Mouse (Mus musculus) MEL (cell line): ENCODE data around the gene Slc25a18. TPM values are rescaled to one million over a fixed set of nuclear protein-coding genes. Genes with fewer than 3 reads are reported as not detected.

Source experiments
- DNase-seq: peaks from one replicate; pipeline ENCODE4 v3.0.0; 2011; ENCODE audit warnings: low read depth, low spot score
- H3K27ac ChIP-seq: 2 replicates; pipeline ENCODE4 v1.5.1; 2012; ENCODE audit warnings: low read depth, mild to moderate bottlenecking, control low read depth, low read length, moderate library complexity; ENCODE audit not compliant: control insufficient read depth
- H3K27me3 ChIP-seq, 2 experiments: fragments of 150-350 bp in 1 of 2; sonication (generic) in 1 of 2; 2 replicates each; pipeline ENCODE4 v1.6.1; 2012; ENCODE audit warnings: low read length in 2 of 2, mild to moderate bottlenecking in 2 of 2, improper control_type of control experiment in 1 of 2, moderate library complexity in 1 of 2; ENCODE audit not compliant: insufficient read depth in 2 of 2, control insufficient read depth in 1 of 2
- H3K36me3 ChIP-seq, 2 experiments: 2 replicates each; pipeline ENCODE4 v1.6.1; 2012 to 2014; ENCODE audit warnings: low read length in 2 of 2, improper control_type of control experiment in 1 of 2, inconsistent platforms in 1 of 2, mild to moderate bottlenecking in 1 of 2; ENCODE audit not compliant: insufficient read depth in 2 of 2, control insufficient read depth in 1 of 2
- H3K4me1 ChIP-seq, 2 experiments: fragments of 150-350 bp in 1 of 2; sonication (generic) in 1 of 2; 2 replicates each; pipeline ENCODE4 v1.6.1; 2012; ENCODE audit warnings: low read length in 2 of 2, improper control_type of control experiment in 1 of 2, mild to moderate bottlenecking in 1 of 2; ENCODE audit not compliant: insufficient read depth in 2 of 2, control insufficient read depth in 1 of 2
- H3K4me3 ChIP-seq, 2 experiments: fragments of 150-350 bp in 1 of 2; sonication (generic) in 1 of 2; 2 replicates each; pipeline ENCODE4 v1.5.1; 2012; ENCODE audit warnings: low read depth in 2 of 2, low read length in 2 of 2, mild to moderate bottlenecking in 2 of 2, moderate library complexity in 2 of 2, control low read depth in 1 of 2, improper control_type of control experiment in 1 of 2; ENCODE audit not compliant: control insufficient read depth in 1 of 2, insufficient read depth in 1 of 2
- H3K79me2 ChIP-seq: 2 replicates; pipeline ENCODE4 v1.6.1; 2012; ENCODE audit warnings: mild to moderate bottlenecking, low read length, moderate library complexity; ENCODE audit not compliant: control insufficient read depth, poor library complexity, insufficient read depth
- H3K9ac ChIP-seq: 2 replicates; pipeline ENCODE4 v1.6.1; 2012; ENCODE audit warnings: low read depth, mild to moderate bottlenecking, control low read depth, low read length, moderate library complexity; ENCODE audit not compliant: control insufficient read depth, poor library complexity, severe bottlenecking
- H3K9me3 ChIP-seq: fragments of 150-350 bp; sonication (generic); replicated peaks from 2 replicates; pipeline ENCODE4 v1.6.1; 2012; ENCODE audit warnings: mild to moderate bottlenecking, low read length, improper control_type of control experiment, moderate library complexity; ENCODE audit not compliant: insufficient read depth
- CHD2 ChIP-seq: IDR thresholded peaks from 2 replicates; pipeline ENCODE4 v1.6.1; 2011; ENCODE audit warnings: low read length, improper control_type of control experiment
- E2F4 ChIP-seq: IDR thresholded peaks from 2 replicates; pipeline ENCODE4 v1.6.1; 2011; ENCODE audit warnings: low read depth, low read length, improper control_type of control experiment, borderline replicate concordance
- EP300 ChIP-seq, 2 experiments: IDR thresholded peaks; 2 replicates each; pipeline ENCODE4 v1.6.1; 2011; ENCODE audit warnings: improper control_type of control experiment in 2 of 2, low read length in 2 of 2, low read depth in 1 of 2, mild to moderate bottlenecking in 1 of 2
- ETS1 ChIP-seq: IDR thresholded peaks from 2 replicates; pipeline ENCODE4 v1.6.1; 2012; ENCODE audit warnings: low read depth, mild to moderate bottlenecking, inconsistent platforms, low read length, improper control_type of control experiment, moderate library complexity
- JUND ChIP-seq: IDR thresholded peaks from 2 replicates; pipeline ENCODE4 v1.6.1; 2011; ENCODE audit warnings: low read depth, mild to moderate bottlenecking, improper control_type of control experiment, low read length
- MAX ChIP-seq: IDR thresholded peaks from 2 replicates; pipeline ENCODE4 v1.6.1; 2011; ENCODE audit warnings: low read length, improper control_type of control experiment
- MAZ ChIP-seq: IDR thresholded peaks from 2 replicates; pipeline ENCODE4 v1.6.1; 2012; ENCODE audit warnings: low read depth, mild to moderate bottlenecking, inconsistent platforms, low read length, improper control_type of control experiment
- MXI1 ChIP-seq: IDR thresholded peaks from 2 replicates; pipeline ENCODE4 v1.6.1; 2011; ENCODE audit warnings: mild to moderate bottlenecking, low read depth, low read length, improper control_type of control experiment
- MYB ChIP-seq: IDR thresholded peaks from 2 replicates; pipeline ENCODE4 v1.6.1; 2011; ENCODE audit warnings: mild to moderate bottlenecking, low read depth, low read length, improper control_type of control experiment
- MYC ChIP-seq: IDR thresholded peaks from 2 replicates; pipeline ENCODE4 v1.6.1; 2011; ENCODE audit warnings: low read depth, mild to moderate bottlenecking, low read length, improper control_type of control experiment, moderate library complexity
- NELFE ChIP-seq: IDR thresholded peaks from 2 replicates; pipeline ENCODE4 v1.6.1; 2011; ENCODE audit warnings: low read depth, low read length, improper control_type of control experiment
- NRF1 ChIP-seq: IDR thresholded peaks from 2 replicates; pipeline ENCODE4 v1.6.1; 2014; ENCODE audit warnings: low read depth, mild to moderate bottlenecking, inconsistent platforms, low read length, improper control_type of control experiment, moderate library complexity; ENCODE audit not compliant: poor library complexity, insufficient read depth, severe bottlenecking
- POLR2AphosphoS2 ChIP-seq: IDR thresholded peaks from 2 replicates; pipeline ENCODE4 v1.6.1; 2011; ENCODE audit warnings: low read length, improper control_type of control experiment
- POLR2AphosphoS5 ChIP-seq: IDR thresholded peaks from 2 replicates; pipeline ENCODE4 v1.6.1; 2012; ENCODE audit warnings: low read depth, borderline replicate concordance, mild to moderate bottlenecking, inconsistent platforms, low read length, moderate library complexity, mixed read lengths
- RAD21 ChIP-seq: IDR thresholded peaks from 2 replicates; pipeline ENCODE4 v1.6.1; 2011; ENCODE audit warnings: mild to moderate bottlenecking, low read depth, low read length, improper control_type of control experiment
- RCOR1 ChIP-seq: IDR thresholded peaks from 2 replicates; pipeline ENCODE4 v1.6.1; 2012; ENCODE audit warnings: low read depth, mild to moderate bottlenecking, inconsistent platforms, low read length, improper control_type of control experiment
- SIN3A ChIP-seq: IDR thresholded peaks from 2 replicates; pipeline ENCODE4 v1.6.1; 2012; ENCODE audit warnings: low read length, improper control_type of control experiment, inconsistent platforms
- SMC3 ChIP-seq: IDR thresholded peaks from 2 replicates; pipeline ENCODE4 v1.6.1; 2011; ENCODE audit warnings: low read depth, low read length, improper control_type of control experiment
- TAL1 ChIP-seq: IDR thresholded peaks from 2 replicates; pipeline ENCODE4 v1.6.1; 2012; ENCODE audit warnings: mild to moderate bottlenecking, inconsistent platforms, low read length, moderate library complexity, mixed read lengths
- TBP ChIP-seq: IDR thresholded peaks from 2 replicates; pipeline ENCODE4 v1.8.0; 2011; ENCODE audit warnings: low read depth, low read length, improper control_type of control experiment
- TCF12 ChIP-seq: IDR thresholded peaks from 2 replicates; pipeline ENCODE4 v1.6.1; 2014; ENCODE audit warnings: low read depth, mild to moderate bottlenecking, inconsistent platforms, low read length, improper control_type of control experiment, moderate library complexity
- USF1 ChIP-seq: IDR thresholded peaks from 2 replicates; pipeline ENCODE4 v1.6.1; 2014; ENCODE audit warnings: low read depth, mild to moderate bottlenecking, inconsistent platforms, low read length, improper control_type of control experiment, moderate library complexity
- USF2 ChIP-seq, 2 experiments: IDR thresholded peaks; 2 replicates each; pipeline ENCODE4 v1.6.1; 2011 to 2012; ENCODE audit warnings: improper control_type of control experiment in 2 of 2, low read length in 2 of 2, borderline replicate concordance in 1 of 2, inconsistent platforms in 1 of 2, low read depth in 1 of 2, mild to moderate bottlenecking in 1 of 2; ENCODE audit not compliant: insufficient read depth in 1 of 2
- ZKSCAN1 ChIP-seq: IDR thresholded peaks from 2 replicates; pipeline ENCODE4 v1.6.1; 2012; ENCODE audit warnings: low read depth, mild to moderate bottlenecking, inconsistent platforms, low read length, improper control_type of control experiment, moderate library complexity
- ZMIZ1 ChIP-seq: IDR thresholded peaks from 2 replicates; pipeline ENCODE4 v1.6.1; 2012; ENCODE audit warnings: low read depth, mild to moderate bottlenecking, inconsistent platforms, low read length, improper control_type of control experiment, moderate library complexity
- polyA plus RNA-seq, 2 experiments: library from polyadenylated mRNA; stranded (reverse) in 1 of 2; unstranded in 1 of 2; fragments of >175 nt in 1 of 2; fragments of >200 nt in 1 of 2; gene quantifications; 2 replicates each; pipeline versions ENCODE4 v1.2.1 to v1.2.4; 2012; ENCODE audit warnings: low replicate concordance in 2 of 2, low read depth in 1 of 2; ENCODE audit not compliant: insufficient read length in 2 of 2, insufficient read depth in 1 of 2, missing spikeins in 1 of 2
- total RNA-seq: library from RNA; depleted of rRNA; stranded (reverse); fragments of 300-350 nt; gene quantifications from 2 replicates; pipeline ENCODE4 v1.2.3, GENCODE M21; 2012

The Slc25a18 gene
- total and polyA plus RNA-seq, 3 experiments = 0.12 to 0.57 TPM; not detected in 1

GRCm38 (mm10) chr6:120772025-120772424, 1.4 kb upstream of the Slc25a18 start:
- no peak overlapping the region for H3K4me3 ChIP-seq
- no peak overlapping the region for H3K9ac ChIP-seq
- TF ChIP-seq TCF12 = no peak
- no peak for TF ChIP-seq TBP
- no peak for TF ChIP-seq POLR2AphosphoS5
- no peak for TF ChIP-seq ZMIZ1
- TF ChIP-seq MAZ = no peak
- TF ChIP-seq SMC3 = no peak
- TF ChIP-seq E2F4 = no peak
- TF ChIP-seq POLR2AphosphoS2 = no peak
- TF ChIP-seq USF2 (IDR thresholded peaks at IDR 0.05; ENCODE audit: borderline replicate concordance in 1 of 2, insufficient read depth in 1 of 2, low read depth in 1 of 2, low read length in 2 of 2) = no peak
- no peak for TF ChIP-seq ZKSCAN1
- no peak for TF ChIP-seq NRF1
- no peak for TF ChIP-seq USF1
- TF ChIP-seq SIN3A = no peak
- no peak for TF ChIP-seq MAX
- TF ChIP-seq TAL1 = no peak
- TF ChIP-seq EP300 (IDR thresholded peaks at IDR 0.05; ENCODE audit: low read depth in 1 of 2, low read length in 2 of 2) = no peak
- TF ChIP-seq RAD21 = no peak
- no peak for TF ChIP-seq MYC
- TF ChIP-seq MYB = no peak
- TF ChIP-seq MXI1 = no peak
- no peaks in the 10 kb centered on the region for H3K27me3 ChIP-seq
- no peaks in the 10 kb centered on the region for H3K36me3 ChIP-seq
- DNase-seq = no peak
- H3K79me2 ChIP-seq = no peaks in the 10 kb centered on the region
- H3K4me1 ChIP-seq = no peaks in the 10 kb centered on the region
- H3K27ac ChIP-seq = no peak overlapping the region
- no peaks in the 10 kb centered on the region for H3K9me3 ChIP-seq

- TF ChIP-seq CHD2 (no peak), TBP (no peak), RCOR1 (no peak), JUND (no peak), ETS1 (no peak), NELFE (no peak), MAZ (no peak), POLR2AphosphoS5 (no peak)
- H3K36me3 ChIP-seq = no peaks in the 10 kb centered on the region
Measured at GRCm38 (mm10) chr6:120773763-120774162, 385 bp downstream of the Slc25a18 start.

More at GRCm38 (mm10) chr6:120773763-120774162, 385 bp downstream of the Slc25a18 start:
- DNase-seq = no peak
- no peak overlapping the region for H3K27ac ChIP-seq
- H3K4me1 ChIP-seq = no peaks in the 10 kb centered on the region
- no peaks in the 10 kb centered on the region for H3K79me2 ChIP-seq
- no peak overlapping the region for H3K4me3 ChIP-seq
- H3K9ac ChIP-seq = no peak overlapping the region
- H3K9me3 ChIP-seq = no peaks in the 10 kb centered on the region
- no peaks in the 10 kb centered on the region for H3K27me3 ChIP-seq
